Mouse (Mus musculus) midbrain, embryonic 15.5 days (tissue): Measurements from ENCODE around the gene Cdk2ap1. TPM values are rescaled to one million over a fixed set of nuclear protein-coding genes. Genes with fewer than 3 reads are reported as not detected.
"Not testable (repeated sequence)": the region's sequence is repeated elsewhere in the genome, so short reads cannot be mapped to it uniquely, and the experiment has no call there.

Experiments used
- ATAC-seq: fragments of 200-750 bp; cut with Nextera tagmentation; replicated peaks from 2 replicates; pipeline ENCODE4 v1.8.0; 2017; ENCODE audit warnings: moderate TSS enrichment
- H3K27ac ChIP-seq: fragments of 300-500 bp; sonication (generic); 2 replicates; pipeline ENCODE4 v1.5.1; 2015; ENCODE audit warnings: mild to moderate bottlenecking, inconsistent platforms
- H3K27me3 ChIP-seq: fragments of 300-500 bp; sonication (generic); replicated peaks from 2 replicates; pipeline ENCODE4 v1.6.1; 2015; ENCODE audit warnings: inconsistent platforms
- H3K36me3 ChIP-seq: fragments of 300-500 bp; sonication (generic); replicated peaks from 2 replicates; pipeline ENCODE4 v1.6.1; 2015; ENCODE audit warnings: inconsistent platforms
- H3K4me1 ChIP-seq: fragments of 300-500 bp; sonication (generic); 2 replicates; pipeline ENCODE4 v1.6.1; 2015; ENCODE audit warnings: inconsistent platforms
- H3K4me2 ChIP-seq: fragments of 300-500 bp; sonication (generic); 2 replicates; pipeline ENCODE4 v1.6.1; 2015; ENCODE audit warnings: inconsistent platforms, mild to moderate bottlenecking, moderate library complexity
- H3K4me3 ChIP-seq: fragments of 300-500 bp; sonication (generic); 2 replicates; pipeline ENCODE4 v1.5.1; 2015; ENCODE audit warnings: mild to moderate bottlenecking, inconsistent platforms
- H3K9ac ChIP-seq: fragments of 300-500 bp; sonication (generic); 2 replicates; pipeline ENCODE4 v1.6.1; 2015; ENCODE audit warnings: mild to moderate bottlenecking, inconsistent platforms
- H3K9me3 ChIP-seq: fragments of 300-500 bp; sonication (generic); 2 replicates; pipeline ENCODE4 v1.6.1; 2016; ENCODE audit warnings: inconsistent platforms
- WGBS: fragments of 180-500 bp; shearing (Covaris S2); methylation state at CpG from one replicate; pipeline ENCODE4 v1.1.7; 2015; ENCODE audit warnings: mixed read lengths; 5-methylcytosine and 5-hydroxymethylcytosine counted together
- polyA plus RNA-seq: library from polyadenylated mRNA; unstranded; fragments of >200 nt; fragmentation: Nextera tagmentation; extraction: Ambion mirVana; gene quantifications from 2 replicates; pipeline ENCODE4 v1.2.1, GENCODE M21; 2015

The Cdk2ap1 gene
- 89.3 and 127 TPM in 2 replicates for polyA plus RNA-seq

DNA sequence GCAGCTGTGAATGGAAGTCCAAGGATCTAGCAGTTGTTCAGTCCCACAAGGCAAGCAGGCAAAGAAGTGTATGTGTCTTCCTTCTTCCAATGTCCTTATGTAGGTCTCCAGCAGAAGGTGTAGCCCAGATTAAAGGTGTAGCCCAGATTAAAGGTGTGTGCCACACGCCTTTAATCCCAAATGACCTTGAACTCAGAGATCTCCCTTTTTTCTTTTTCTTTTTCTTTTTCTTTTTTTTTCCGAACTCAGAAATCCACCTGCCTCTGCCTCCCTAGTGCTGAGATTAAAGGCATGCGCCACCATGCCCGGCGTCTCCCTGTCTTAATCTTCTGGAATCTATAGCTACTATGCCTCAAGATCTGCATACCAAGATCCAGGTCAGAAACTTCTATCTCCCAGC lies at the start of gene Cdk2ap1:
TSS of gene Cdk2ap1 (minus strand) at position 101 of the 400 bp plus-strand sequence.
- ATAC-seq, H3K27ac ChIP-seq, H3K36me3 ChIP-seq, H3K9ac ChIP-seq, H3K4me2 ChIP-seq, H3K4me1 ChIP-seq, H3K27me3 ChIP-seq, H3K9me3 ChIP-seq, H3K4me3 ChIP-seq: not testable (repeated sequence)
- WGBS: 95% methylated on average over 5 of the region's 5 CpGs

DNA sequence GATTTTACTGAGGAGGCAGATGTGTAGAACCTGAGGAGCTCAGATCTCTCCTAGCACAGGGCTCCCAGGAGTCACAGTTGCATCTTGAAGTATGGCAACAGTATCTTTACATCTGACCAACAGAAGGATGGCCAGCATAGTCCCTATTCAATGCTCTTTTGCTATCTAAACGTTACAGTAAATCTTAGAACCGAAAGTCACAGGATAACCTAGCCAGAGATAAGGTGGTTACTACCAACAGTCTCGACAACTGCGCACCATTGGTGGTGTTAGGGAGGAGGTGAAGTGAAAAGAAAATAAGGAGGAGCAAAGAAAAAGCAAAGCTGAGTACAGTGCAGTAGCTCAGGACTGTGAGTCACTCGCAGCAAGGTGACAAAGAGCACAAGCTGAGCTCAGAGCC lies 49.3 kb upstream of the Cdk2ap1 start:
- no peak overlapping the region for H3K9ac ChIP-seq
- H3K36me3 ChIP-seq: peaks cover 31% of the 10 kb centered on the region
- no peaks in the 10 kb centered on the region for H3K27me3 ChIP-seq
- H3K27ac ChIP-seq: no peak overlapping the region
- WGBS: 91% methylated on average over 5 of the region's 5 CpGs
- no peak for ATAC-seq
- H3K4me1 ChIP-seq: no peaks in the 10 kb centered on the region
- H3K4me2 ChIP-seq: no peak overlapping the region
- no peak overlapping the region for H3K4me3 ChIP-seq
- no peaks in the 10 kb centered on the region for H3K9me3 ChIP-seq

GRCm38 (mm10) chr5:124410808-124411207 lies 47.9 kb upstream of the Cdk2ap1 start:
- WGBS: 91% methylated on average over 3 of the region's 3 CpGs
- H3K4me2 ChIP-seq: no peak overlapping the region
- no peak overlapping the region for H3K27ac ChIP-seq
- H3K27me3 ChIP-seq: no peaks in the 10 kb centered on the region
- peaks cover 37% of the 10 kb centered on the region for H3K36me3 ChIP-seq
- no peak for ATAC-seq
- no peak overlapping the region for H3K9ac ChIP-seq
- no peak overlapping the region for H3K4me3 ChIP-seq
- H3K4me1 ChIP-seq: no peaks in the 10 kb centered on the region
- H3K9me3 ChIP-seq: no peaks in the 10 kb centered on the region

DNA sequence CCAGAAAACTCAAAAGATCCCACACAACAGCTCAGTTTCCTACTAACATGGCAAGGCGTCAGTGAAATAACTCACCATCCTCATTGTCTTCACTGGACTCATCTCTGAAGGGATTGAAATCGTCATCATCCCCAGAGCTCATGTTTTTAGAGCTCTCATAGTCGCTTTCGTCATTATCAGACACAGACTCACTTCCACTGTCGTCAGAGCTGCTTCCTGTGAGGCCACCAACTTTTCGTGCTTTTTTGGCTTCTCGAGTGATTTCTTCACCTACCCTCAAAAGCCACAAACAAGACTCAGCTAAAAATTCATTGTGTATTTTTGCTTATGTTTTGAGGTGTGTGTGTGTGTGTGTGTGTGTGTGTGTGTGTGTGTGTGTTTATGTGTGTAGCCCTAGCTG lies 30.8 kb upstream of the Cdk2ap1 start:
- ATAC-seq: no peak
- Histone ChIP-seq H3K9me3 (no peaks in the 10 kb centered on the region), H3K36me3 (peaks cover 63% of the 10 kb centered on the region), H3K9ac (no peak overlapping the region), H3K4me1 (no peaks in the 10 kb centered on the region), H3K27me3 (no peaks in the 10 kb centered on the region), H3K4me3 (no peak overlapping the region), H3K27ac (no peak overlapping the region), H3K4me2 (no peak overlapping the region)
- WGBS: 92% methylated on average over 7 of the region's 7 CpGs

- 99% methylated on average over 4 of the region's 4 CpGs for WGBS
- Histone ChIP-seq H3K36me3 (peaks cover 63% of the 10 kb centered on the region), H3K27ac (no peak overlapping the region)
Measured at GRCm38 (mm10) chr5:124392412-124392811, 29.5 kb upstream of the Cdk2ap1 start.

GRCm38 (mm10) chr5:124387932-124388331 lies 25.1 kb upstream of the Cdk2ap1 start:
- H3K4me2 ChIP-seq: no peak overlapping the region
- no peak overlapping the region for H3K9ac ChIP-seq
- H3K9me3 ChIP-seq: no peaks in the 10 kb centered on the region
- peaks cover 70% of the 10 kb centered on the region for H3K36me3 ChIP-seq
- ATAC-seq: no peak
- WGBS: 79% methylated on average over 5 of the region's 5 CpGs
- no peak overlapping the region for H3K4me3 ChIP-seq
- no peaks in the 10 kb centered on the region for H3K4me1 ChIP-seq
- H3K27me3 ChIP-seq: no peaks in the 10 kb centered on the region
- H3K27ac ChIP-seq: no peak overlapping the region

More at GRCm38 (mm10) chr5:124392412-124392811, 29.5 kb upstream of the Cdk2ap1 start:
- H3K27me3 ChIP-seq: no peaks in the 10 kb centered on the region
- no peaks in the 10 kb centered on the region for H3K4me1 ChIP-seq
- ATAC-seq: no peak
- H3K9me3 ChIP-seq: no peaks in the 10 kb centered on the region
- H3K9ac ChIP-seq: no peak overlapping the region
- H3K4me3 ChIP-seq: no peak overlapping the region
- H3K4me2 ChIP-seq: no peak overlapping the region

DNA sequence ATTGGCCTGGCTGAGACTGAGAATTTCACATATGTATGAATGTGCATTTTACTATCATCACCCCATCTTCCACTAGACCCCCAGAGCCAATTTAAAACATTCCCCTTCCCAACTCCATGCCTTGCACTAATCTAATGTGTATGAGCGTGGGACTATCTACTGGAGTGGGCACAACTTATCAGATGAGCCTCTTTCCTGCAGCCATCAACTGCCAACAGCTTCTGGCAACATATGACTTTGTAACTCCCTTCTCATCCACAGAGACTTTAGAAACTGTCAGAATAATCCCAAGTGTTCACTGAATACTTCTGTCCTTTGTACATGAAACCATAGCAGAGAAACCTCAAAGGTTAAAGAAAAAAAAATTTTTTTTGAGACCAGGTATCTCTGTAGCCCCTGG lies 17.2 kb upstream of the Cdk2ap1 start:
- ATAC-seq: no peak
- H3K9ac ChIP-seq: no peak overlapping the region
- no peak overlapping the region for H3K4me3 ChIP-seq
- no peaks in the 10 kb centered on the region for H3K4me1 ChIP-seq
- no peak overlapping the region for H3K27ac ChIP-seq
- no peak overlapping the region for H3K4me2 ChIP-seq
- WGBS: 100% methylated on average over 1 of the region's 1 CpGs
- H3K9me3 ChIP-seq: no peaks in the 10 kb centered on the region
- no peaks in the 10 kb centered on the region for H3K27me3 ChIP-seq
- peaks cover 73% of the 10 kb centered on the region for H3K36me3 ChIP-seq

DNA sequence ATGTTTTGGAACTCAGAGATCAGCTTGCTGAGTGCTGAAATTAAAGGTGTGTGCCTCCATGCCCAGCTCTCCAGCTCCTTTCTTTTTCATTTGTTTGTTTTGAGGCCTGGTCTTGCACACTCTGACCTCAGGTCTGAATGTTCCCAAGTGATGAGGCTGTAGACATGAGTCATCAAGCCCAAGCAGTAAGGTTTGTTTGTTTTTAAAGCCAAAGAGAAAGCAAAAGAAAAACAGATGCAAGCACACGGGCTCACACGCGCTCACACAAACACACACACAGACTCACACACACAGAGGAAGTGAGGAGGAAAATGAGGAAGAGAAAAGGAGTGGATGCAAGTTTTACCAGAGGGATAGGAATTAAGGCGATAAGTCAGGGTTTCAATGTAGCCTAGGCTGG lies 14.3 kb upstream of the Cdk2ap1 start:
- no peak overlapping the region for H3K4me3 ChIP-seq
- H3K9ac ChIP-seq: no peak overlapping the region
- no peaks in the 10 kb centered on the region for H3K4me1 ChIP-seq
- H3K36me3 ChIP-seq: peaks cover 71% of the 10 kb centered on the region
- H3K27me3 ChIP-seq: no peaks in the 10 kb centered on the region
- H3K27ac ChIP-seq: no peak overlapping the region
- ATAC-seq: no peak
- H3K9me3 ChIP-seq: no peaks in the 10 kb centered on the region
- H3K4me2 ChIP-seq: no peak overlapping the region
- WGBS: 86% methylated on average over 4 of the region's 4 CpGs

GRCm38 (mm10) chr5:124376401-124376800 lies 13.5 kb upstream of the Cdk2ap1 start:
- no peaks in the 10 kb centered on the region for H3K9me3 ChIP-seq
- no peak overlapping the region for H3K9ac ChIP-seq
- H3K4me1 ChIP-seq: no peaks in the 10 kb centered on the region
- H3K4me2 ChIP-seq: no peak overlapping the region
- no peaks in the 10 kb centered on the region for H3K27me3 ChIP-seq
- WGBS: 91% methylated on average over 1 of the region's 1 CpGs
- H3K27ac ChIP-seq: no peak overlapping the region
- H3K36me3 ChIP-seq: peaks cover 65% of the 10 kb centered on the region
- ATAC-seq: no peak
- H3K4me3 ChIP-seq: no peak overlapping the region

GRCm38 (mm10) chr5:124374298-124374697 lies 11.4 kb upstream of the Cdk2ap1 start:
- H3K4me3 ChIP-seq: no peak overlapping the region
- no peak overlapping the region for H3K27ac ChIP-seq
- H3K27me3 ChIP-seq: no peaks in the 10 kb centered on the region
- no peak for ATAC-seq
- no peak overlapping the region for H3K9ac ChIP-seq
- H3K4me2 ChIP-seq: no peak overlapping the region
- peaks cover 67% of the 10 kb centered on the region for H3K36me3 ChIP-seq
- no peaks in the 10 kb centered on the region for H3K4me1 ChIP-seq
- H3K9me3 ChIP-seq: no peaks in the 10 kb centered on the region
- 94% methylated on average over 7 of the region's 7 CpGs for WGBS

DNA sequence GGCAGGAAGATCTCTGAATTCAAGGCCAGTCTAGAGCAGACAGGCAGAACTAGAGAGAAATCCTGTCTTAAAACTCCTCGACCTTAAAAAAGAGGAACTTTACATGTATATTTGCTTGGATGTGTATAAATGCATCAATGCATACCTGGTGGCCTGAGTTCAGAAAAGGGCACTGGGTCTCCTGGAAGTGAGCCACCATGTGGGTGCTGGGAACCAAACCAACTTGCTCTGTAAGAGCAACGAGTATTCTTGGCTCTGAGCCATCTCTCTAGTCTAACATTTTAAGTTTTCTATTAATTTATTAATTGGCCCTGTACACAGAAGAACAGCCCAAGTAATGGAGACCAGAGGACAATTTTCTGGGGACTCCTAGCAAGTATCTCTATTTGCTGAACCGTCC lies 3.8 kb upstream of the Cdk2ap1 start:
- H3K4me3 ChIP-seq: no peak overlapping the region
- no peak overlapping the region for H3K27ac ChIP-seq
- no peaks in the 10 kb centered on the region for H3K9me3 ChIP-seq
- H3K4me2 ChIP-seq: no peak overlapping the region
- no peak for ATAC-seq
- H3K36me3 ChIP-seq: peaks cover 19% of the 10 kb centered on the region
- H3K27me3 ChIP-seq: no peaks in the 10 kb centered on the region
- H3K4me1 ChIP-seq: no peaks in the 10 kb centered on the region
- WGBS: 85% methylated on average over 3 of the region's 3 CpGs
- H3K9ac ChIP-seq: no peak overlapping the region

DNA sequence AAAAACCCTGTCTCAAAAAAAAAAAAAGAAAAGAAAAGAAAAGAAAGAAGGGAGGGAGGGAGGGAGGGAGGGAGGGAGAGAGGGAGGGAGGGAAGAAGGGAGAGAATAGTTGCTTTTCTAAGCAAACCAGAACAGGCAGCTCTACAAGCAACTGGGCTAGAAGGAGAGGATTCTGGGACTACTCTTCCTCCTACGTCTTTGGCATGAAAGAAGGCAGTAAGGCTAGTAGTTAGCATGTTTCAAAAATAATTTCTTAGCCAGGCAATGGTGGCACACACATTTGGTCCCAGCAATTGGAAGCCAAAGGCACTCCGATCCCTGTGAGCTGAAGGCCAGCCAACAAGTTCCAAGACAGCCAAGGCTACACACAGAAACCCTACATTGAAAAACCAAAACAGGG lies 2.9 kb upstream of the Cdk2ap1 start:
- WGBS: 90% methylated on average over 2 of the region's 2 CpGs
- H3K27ac ChIP-seq: no peak overlapping the region
- H3K9ac ChIP-seq: no peak overlapping the region
- H3K4me1 ChIP-seq: no peaks in the 10 kb centered on the region
- ATAC-seq: no peak
- H3K9me3 ChIP-seq: no peaks in the 10 kb centered on the region
- H3K27me3 ChIP-seq: no peaks in the 10 kb centered on the region
- no peak overlapping the region for H3K4me3 ChIP-seq
- H3K4me2 ChIP-seq: no peak overlapping the region
- peaks cover 12% of the 10 kb centered on the region; the same call in 1 of the 2 replicates for H3K36me3 ChIP-seq

- Histone ChIP-seq H3K4me3 (no peak overlapping the region), H3K27me3 (no peaks in the 10 kb centered on the region), H3K4me2 (no peak overlapping the region), H3K9me3 (no peaks in the 10 kb centered on the region), H3K9ac (no peak overlapping the region), H3K4me1 (no peaks in the 10 kb centered on the region), H3K27ac (no peak overlapping the region), H3K36me3 (0 out of 2 replicates have a peak, but pooled peaks cover 3% of the 10 kb centered on the region)
- no peak for ATAC-seq
- 72% methylated on average over 6 of the region's 6 CpGs for WGBS
Measured at GRCm38 (mm10) chr5:124364173-124364918, 1.5 kb upstream of the Cdk2ap1 start.
